Mouse (Mus musculus): ENCODE results near the gene Baiap2.

The Baiap2 gene

GRCm38 (mm10) chr11:119942727-119943427 lies at the start of gene Baiap2:
Gene Baiap2, plus strand, starts transcription at chr11:119942763.
- peak; percentile 99 for DNase-seq

GRCm38 (mm10) chr11:119893667-119894236 lies 48.8 kb upstream of the Baiap2 start:
- DNase-seq = no peak

- DNase-seq = peak; percentile 31
Observed at GRCm38 (mm10) chr11:119894634-119895033, 47.9 kb upstream of the Baiap2 start.

- DNase-seq = no peak
Observed at GRCm38 (mm10) chr11:119897041-119897440, 45.5 kb upstream of the Baiap2 start.

GRCm38 (mm10) chr11:119898976-119899375 lies 43.6 kb upstream of the Baiap2 start:
- DNase-seq = no peak

- DNase-seq = no peak
Observed at GRCm38 (mm10) chr11:119901174-119901573, 41.4 kb upstream of the Baiap2 start.

- no peak for DNase-seq
Observed at GRCm38 (mm10) chr11:119902891-119903290, 39.7 kb upstream of the Baiap2 start.

GRCm38 (mm10) chr11:119904621-119905286 lies 37.8 kb upstream of the Baiap2 start:
- peak; percentile 58 for DNase-seq

GRCm38 (mm10) chr11:119905794-119906193 lies 36.8 kb upstream of the Baiap2 start:
- no peak for DNase-seq

GRCm38 (mm10) chr11:119907006-119907650 lies 35.4 kb upstream of the Baiap2 start:
- no peak for DNase-seq

GRCm38 (mm10) chr11:119907711-119908110 lies 34.9 kb upstream of the Baiap2 start:
- no peak for DNase-seq

GRCm38 (mm10) chr11:119909436-119909835 lies 33.1 kb upstream of the Baiap2 start:
- DNase-seq = peak; percentile 72

- DNase-seq = no peak
Observed at GRCm38 (mm10) chr11:119912845-119913244, 29.7 kb upstream of the Baiap2 start.

- DNase-seq = peak; percentile 82
Observed at GRCm38 (mm10) chr11:119913291-119913934, 29.1 kb upstream of the Baiap2 start, which contains the start of gene Chmp6. Gene Chmp6, plus strand, starts transcription at chr11:119913441.

- DNase-seq = peak; percentile 53
Observed at GRCm38 (mm10) chr11:119913935-119914314, 28.6 kb upstream of the Baiap2 start.

GRCm38 (mm10) chr11:119914381-119914780 lies 28.2 kb upstream of the Baiap2 start:
- no peak for DNase-seq

GRCm38 (mm10) chr11:119915666-119916065 lies 26.9 kb upstream of the Baiap2 start:
- no peak for DNase-seq

GRCm38 (mm10) chr11:119916102-119916790 lies 26.3 kb upstream of the Baiap2 start:
- peak; percentile 47 for DNase-seq

GRCm38 (mm10) chr11:119916834-119917469 lies 25.6 kb upstream of the Baiap2 start:
- DNase-seq = no peak

GRCm38 (mm10) chr11:119918521-119918920 lies 24.0 kb upstream of the Baiap2 start:
- DNase-seq = no peak

- DNase-seq = no peak
Observed at GRCm38 (mm10) chr11:119919432-119919831, 23.1 kb upstream of the Baiap2 start.

GRCm38 (mm10) chr11:119919897-119920296 lies 22.7 kb upstream of the Baiap2 start:
- DNase-seq = peak; percentile 65

Measured in liver (tissue).